Mouse (Mus musculus): Measurements from ENCODE around the gene Lin37.
A peak's percentile ranks its signal among the peaks of the same experiment; 100 is the strongest.

GRCm38 (mm10) chr7:30551445-30552101 lies 8.1 kb downstream of the Lin37 start:
- TF ChIP-seq POLR2A (IDR thresholded peaks at IDR 0.05; ENCODE audit: low read depth, low read length), result no peak
- TF ChIP-seq CTCF (conservative IDR thresholded peaks at IDR 0.05; ENCODE audit: insufficient read depth, insufficient read length, low read depth, low read length), result peak; percentile 25; the same call in 1 of the 2 replicates
